Mouse (Mus musculus): ENCODE measurements around the gene Rad51b. TPM values are rescaled to one million over a fixed set of nuclear protein-coding genes. Genes with fewer than 3 reads are reported as not detected.

Rad51b gene
- total and polyA plus RNA-seq, 2 experiments from 2014 or later, result 1.4 to 1.8 TPM

- H3K9ac ChIP-seq (replicated peaks; ENCODE audit: low read depth, low read length), result no peak overlapping the region
- H3K9me3 ChIP-seq (replicated peaks; ENCODE audit: control insufficient read depth, low read length), result no peaks in the 10 kb centered on the region
- no peak for DNase-seq (ENCODE audit: low spot score)
- no peaks in the 10 kb centered on the region for H3K27me3 ChIP-seq (ENCODE audit: control insufficient read depth, insufficient read depth, low read length)
- WGBS, result 32% methylated on average over 6 of the region's 6 CpGs
- H3K4me1 ChIP-seq (ENCODE audit: control insufficient read depth, insufficient read depth), result peaks cover 33% of the 10 kb centered on the region
- no peak overlapping the region for H3K4me3 ChIP-seq (ENCODE audit: low read depth, low read length)
- H3K4me2 ChIP-seq (ENCODE audit: low read depth, low read length), result no peak overlapping the region
- peak overlapping the region; percentile 61; the same call in 1 of the 2 replicates for H3K27ac ChIP-seq (ENCODE audit: low read depth)
- no peak for ATAC-seq (ENCODE audit: insufficient read depth, low read depth)
- no peaks in the 10 kb centered on the region for H3K36me3 ChIP-seq (replicated peaks; ENCODE audit: control insufficient read depth, insufficient read depth, low read length)
- TF ChIP-seq EP300 (IDR thresholded peaks at IDR 0.05; ENCODE audit: low read depth) (no peak), CTCF (IDR thresholded peaks at IDR 0.05; ENCODE audit: low read depth) (no peak)
Observed at GRCm38 (mm10) chr12:79387886-79388285, 90.8 kb downstream of the Rad51b start.

GRCm38 (mm10) chr12:79389251-79389650 lies 92.2 kb downstream of the Rad51b start:
- Histone ChIP-seq H3K4me3 (ENCODE audit: low read depth, low read length) (no peak overlapping the region), H3K36me3 (replicated peaks; ENCODE audit: control insufficient read depth, insufficient read depth, low read length) (no peaks in the 10 kb centered on the region), H3K4me2 (ENCODE audit: low read depth, low read length) (no peak overlapping the region), H3K9me3 (replicated peaks; ENCODE audit: control insufficient read depth, low read length) (no peaks in the 10 kb centered on the region), H3K27me3 (ENCODE audit: control insufficient read depth, insufficient read depth, low read length) (no peaks in the 10 kb centered on the region), H3K4me1 (ENCODE audit: control insufficient read depth, insufficient read depth) (peaks cover 32% of the 10 kb centered on the region), H3K27ac (ENCODE audit: low read depth) (peak overlapping the region; percentile 84), H3K9ac (replicated peaks; ENCODE audit: low read depth, low read length) (no peak overlapping the region)
- DNase-seq (ENCODE audit: low spot score) (no peak), ATAC-seq (ENCODE audit: insufficient read depth, low read depth) (no peak)
- no peak for TF ChIP-seq EP300 (IDR thresholded peaks at IDR 0.05; ENCODE audit: low read depth)
- TF ChIP-seq CTCF (IDR thresholded peaks at IDR 0.05; ENCODE audit: low read depth), result no peak
- WGBS, result 96% methylated on average over 3 of the region's 3 CpGs

GRCm38 (mm10) chr12:79389971-79390370 lies 92.9 kb downstream of the Rad51b start:
- no peak overlapping the region for H3K9ac ChIP-seq (replicated peaks; ENCODE audit: low read depth, low read length)
- H3K9me3 ChIP-seq (replicated peaks; ENCODE audit: control insufficient read depth, low read length), result no peaks in the 10 kb centered on the region
- H3K27ac ChIP-seq (ENCODE audit: low read depth), result peak overlapping the region; percentile 84
- no peaks in the 10 kb centered on the region for H3K27me3 ChIP-seq (ENCODE audit: control insufficient read depth, insufficient read depth, low read length)
- TF ChIP-seq EP300 (IDR thresholded peaks at IDR 0.05; ENCODE audit: low read depth) (peak; percentile 65; the same call in 1 of the 2 replicates), CTCF (IDR thresholded peaks at IDR 0.05; ENCODE audit: low read depth) (no peak)
- no peaks in the 10 kb centered on the region for H3K36me3 ChIP-seq (replicated peaks; ENCODE audit: control insufficient read depth, insufficient read depth, low read length)
- no peak overlapping the region for H3K4me3 ChIP-seq (ENCODE audit: low read depth, low read length)
- H3K4me2 ChIP-seq (ENCODE audit: low read depth, low read length), result no peak overlapping the region
- ATAC-seq (ENCODE audit: insufficient read depth, low read depth), result peak; percentile 93
- peak; percentile 82 for DNase-seq (ENCODE audit: low spot score)
- peaks cover 30% of the 10 kb centered on the region for H3K4me1 ChIP-seq (ENCODE audit: control insufficient read depth, insufficient read depth)

GRCm38 (mm10) chr12:79393636-79394035 lies 96.6 kb downstream of the Rad51b start:
- Histone ChIP-seq H3K4me2 (ENCODE audit: low read depth, low read length) (no peak overlapping the region), H3K9me3 (replicated peaks; ENCODE audit: control insufficient read depth, low read length) (no peaks in the 10 kb centered on the region), H3K27me3 (ENCODE audit: control insufficient read depth, insufficient read depth, low read length) (no peaks in the 10 kb centered on the region), H3K27ac (ENCODE audit: low read depth) (no peak overlapping the region), H3K9ac (replicated peaks; ENCODE audit: low read depth, low read length) (no peak overlapping the region), H3K4me3 (ENCODE audit: low read depth, low read length) (no peak overlapping the region), H3K4me1 (ENCODE audit: control insufficient read depth, insufficient read depth) (peaks cover 19% of the 10 kb centered on the region), H3K36me3 (replicated peaks; ENCODE audit: control insufficient read depth, insufficient read depth, low read length) (no peaks in the 10 kb centered on the region)
- WGBS, result 67% methylated on average over 2 of the region's 2 CpGs
- no peak for ATAC-seq (ENCODE audit: insufficient read depth, low read depth)
- DNase-seq (ENCODE audit: low spot score), result no peak
- TF ChIP-seq EP300 (IDR thresholded peaks at IDR 0.05; ENCODE audit: low read depth) (no peak), CTCF (IDR thresholded peaks at IDR 0.05; ENCODE audit: low read depth) (no peak)

- Histone ChIP-seq H3K9ac (replicated peaks; ENCODE audit: low read depth, low read length) (no peak overlapping the region), H3K4me1 (ENCODE audit: control insufficient read depth, insufficient read depth) (no peaks in the 10 kb centered on the region), H3K9me3 (replicated peaks; ENCODE audit: control insufficient read depth, low read length) (no peaks in the 10 kb centered on the region), H3K36me3 (replicated peaks; ENCODE audit: control insufficient read depth, insufficient read depth, low read length) (no peaks in the 10 kb centered on the region), H3K4me2 (ENCODE audit: low read depth, low read length) (no peak overlapping the region), H3K27ac (ENCODE audit: low read depth) (no peak overlapping the region), H3K27me3 (ENCODE audit: control insufficient read depth, insufficient read depth, low read length) (no peaks in the 10 kb centered on the region), H3K4me3 (ENCODE audit: low read depth, low read length) (no peak overlapping the region)
- 67% methylated on average over 3 of the region's 3 CpGs for WGBS
- TF ChIP-seq EP300 (IDR thresholded peaks at IDR 0.05; ENCODE audit: low read depth) (no peak), CTCF (IDR thresholded peaks at IDR 0.05; ENCODE audit: low read depth) (no peak)
- no peak for DNase-seq (ENCODE audit: low spot score)
- ATAC-seq (ENCODE audit: insufficient read depth, low read depth), result no peak
Observed at GRCm38 (mm10) chr12:79403992-79404391, 106.9 kb downstream of the Rad51b start.

GRCm38 (mm10) chr12:79404494-79404893 lies 107.4 kb downstream of the Rad51b start:
- WGBS, result 60% methylated on average over 1 of the region's 1 CpGs
- no peaks in the 10 kb centered on the region for H3K27me3 ChIP-seq (ENCODE audit: control insufficient read depth, insufficient read depth, low read length)

More at GRCm38 (mm10) chr12:79404494-79404893, 107.4 kb downstream of the Rad51b start:
- Histone ChIP-seq H3K4me2 (ENCODE audit: low read depth, low read length) (no peak overlapping the region), H3K36me3 (replicated peaks; ENCODE audit: control insufficient read depth, insufficient read depth, low read length) (no peaks in the 10 kb centered on the region), H3K27ac (ENCODE audit: low read depth) (no peak overlapping the region), H3K4me3 (ENCODE audit: low read depth, low read length) (no peak overlapping the region), H3K9me3 (replicated peaks; ENCODE audit: control insufficient read depth, low read length) (no peaks in the 10 kb centered on the region), H3K9ac (replicated peaks; ENCODE audit: low read depth, low read length) (no peak overlapping the region), H3K4me1 (ENCODE audit: control insufficient read depth, insufficient read depth) (no peaks in the 10 kb centered on the region)
- TF ChIP-seq EP300 (IDR thresholded peaks at IDR 0.05; ENCODE audit: low read depth) (no peak), CTCF (IDR thresholded peaks at IDR 0.05; ENCODE audit: low read depth) (no peak)
- ATAC-seq (ENCODE audit: insufficient read depth, low read depth) (no peak), DNase-seq (ENCODE audit: low spot score) (no peak)
